Mouse (Mus musculus) small intestine, adult 2 months (tissue): ENCODE results near the gene 4930512M02Rik.

Experiments
- CTCF ChIP-seq: fragments of 200-500 bp; IDR thresholded peaks from 2 replicates; pipeline ENCODE4 v1.5.1; 2012; ENCODE audit warnings: low read depth, mild to moderate bottlenecking, control low read depth, inconsistent platforms, low read length, moderate library complexity, mixed read lengths; ENCODE audit not compliant: insufficient replicate concordance, insufficient read length; ENCODE audit errors: extremely low read depth
- POLR2A ChIP-seq: fragments of 200-500 bp; IDR thresholded peaks from 2 replicates; pipeline ENCODE4 v1.6.1; 2012; ENCODE audit warnings: low read depth, mild to moderate bottlenecking, control low read depth, inconsistent platforms, low read length, moderate library complexity

DNA sequence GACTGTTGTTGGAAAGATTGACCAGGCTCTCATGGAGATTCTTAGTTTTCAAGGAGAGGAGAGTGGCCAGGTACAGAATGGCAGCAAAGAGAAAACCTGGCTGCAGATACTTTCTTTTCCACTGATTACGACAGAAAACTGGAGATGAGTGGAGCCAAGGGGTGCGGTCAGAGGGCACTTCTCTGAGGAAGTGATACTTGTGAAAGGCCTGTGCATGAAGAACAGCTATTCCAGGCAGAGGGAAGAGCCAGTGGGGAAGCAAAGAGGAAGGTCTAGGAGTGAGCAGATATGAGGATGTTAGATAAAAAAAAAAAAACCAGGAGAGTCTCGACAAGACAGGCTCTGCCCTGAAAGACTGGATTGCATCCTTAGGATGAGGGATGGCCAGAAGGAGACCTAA is 69.0 kb downstream of the 4930512M02Rik start:
- TF ChIP-seq CTCF (no peak), POLR2A (no peak)
